Mouse (Mus musculus) spleen, postnatal 14 days (tissue): ENCODE measurements around the gene Mapkapk2.
"Not testable (repeated sequence)": the region's sequence is repeated elsewhere in the genome, so short reads cannot be mapped to it uniquely, and the experiment has no call there.

Source experiments
- DNase-seq, 2 experiments: peaks; one replicate each; pipeline ENCODE4 v3.0.0; 2021 to 2022; ENCODE audit warnings: low spot score in 2 of 2

The Mapkapk2 gene

DNA sequence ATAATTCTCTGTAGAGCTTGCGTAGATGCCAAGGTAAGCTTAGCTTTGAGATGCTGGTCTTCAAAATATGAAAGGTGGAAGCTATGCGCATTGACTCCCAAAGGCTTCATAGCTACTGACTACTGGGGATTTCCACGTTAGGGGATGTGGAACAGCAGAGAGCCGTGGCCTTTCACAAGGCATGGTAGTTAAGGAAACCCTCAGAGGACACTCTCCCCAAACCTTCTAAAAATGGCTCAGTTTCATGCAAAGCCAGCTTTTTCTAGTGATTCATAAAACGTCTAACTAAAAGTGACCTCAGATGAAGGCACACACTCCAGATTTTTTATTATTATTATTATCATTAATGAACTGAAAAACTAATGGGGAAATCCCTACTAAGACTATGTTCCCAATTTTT lies 47.6 kb downstream of the Mapkapk2 start:
- no peak for DNase-seq

DNA sequence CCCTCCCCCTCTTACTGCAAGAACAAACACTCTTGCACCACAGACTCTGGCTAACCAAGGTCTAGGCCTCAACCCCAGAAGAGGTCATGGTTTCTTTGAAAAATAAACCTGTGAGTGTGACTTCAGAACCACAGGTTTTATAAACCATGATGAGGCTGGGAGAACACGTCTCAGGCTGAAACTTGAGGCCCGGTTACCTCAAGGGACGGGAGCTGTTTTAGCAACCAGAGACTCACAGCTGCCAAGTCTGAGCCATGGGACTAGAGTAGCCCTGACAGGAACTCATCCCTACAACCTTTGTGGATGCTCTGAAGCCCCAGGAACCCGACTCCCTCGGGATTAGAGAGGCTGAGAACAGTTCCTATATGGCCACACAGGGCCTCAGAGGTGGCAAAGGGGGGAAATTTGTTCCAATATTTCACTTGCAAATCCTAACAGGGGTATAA lies 48.2 kb downstream of the Mapkapk2 start:
- DNase-seq, result no peak

DNA sequence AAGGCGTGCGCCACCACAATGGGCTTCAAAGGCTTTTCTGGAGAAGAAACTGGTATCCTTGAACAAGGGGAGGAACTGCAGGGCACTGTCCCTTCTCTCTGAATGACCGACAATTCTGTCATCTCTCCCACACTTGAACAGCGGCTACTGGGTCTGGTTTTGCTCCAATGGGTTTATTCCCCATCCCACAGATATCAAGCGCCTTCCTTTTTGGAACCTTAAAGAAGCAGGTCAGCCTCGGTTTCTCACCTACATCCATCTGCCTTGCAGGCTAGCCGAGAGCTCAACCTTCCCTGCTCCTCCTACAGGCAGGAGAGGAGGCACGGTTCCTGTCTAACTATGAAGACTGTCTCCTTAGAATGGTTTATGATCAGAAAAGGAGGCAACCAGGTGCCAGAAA lies 48.7 kb downstream of the Mapkapk2 start:
- DNase-seq, result no peak

DNA sequence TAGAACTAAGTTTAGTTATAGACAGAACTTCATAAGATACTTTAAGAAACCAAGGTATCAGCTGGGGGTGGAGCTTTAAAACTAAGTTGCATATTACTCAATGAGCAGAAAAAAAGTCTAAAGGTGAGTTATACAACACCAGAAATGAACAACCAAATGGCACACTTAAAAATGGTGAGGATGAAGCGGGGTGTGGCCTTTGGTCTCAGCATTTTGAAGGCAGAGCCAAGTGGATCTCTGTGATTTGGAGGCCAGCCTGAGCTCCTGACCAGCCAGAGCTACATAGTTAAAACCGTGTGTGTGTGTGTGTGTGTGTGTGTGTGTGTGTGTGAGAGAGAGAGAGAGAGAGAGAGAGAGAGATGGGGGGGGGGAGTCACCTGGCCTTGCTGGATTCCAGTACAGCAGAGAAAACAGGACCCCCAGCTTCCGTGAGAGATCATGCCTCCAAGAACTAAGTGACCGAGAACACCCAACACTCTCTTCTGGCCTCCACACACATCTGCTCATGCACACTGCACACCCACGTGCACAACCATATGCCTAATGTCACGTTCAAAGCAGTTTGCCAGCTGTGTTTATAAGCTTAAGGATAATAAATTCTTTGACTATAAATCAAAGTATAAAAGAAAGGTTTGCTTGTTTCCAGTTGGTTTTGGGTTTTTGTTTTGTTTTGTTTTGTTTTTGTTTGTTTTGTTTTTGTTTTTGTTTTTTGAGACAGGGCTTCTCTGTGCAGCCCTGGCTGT lies 49.3 kb downstream of the Mapkapk2 start:
- no peak for DNase-seq

DNA sequence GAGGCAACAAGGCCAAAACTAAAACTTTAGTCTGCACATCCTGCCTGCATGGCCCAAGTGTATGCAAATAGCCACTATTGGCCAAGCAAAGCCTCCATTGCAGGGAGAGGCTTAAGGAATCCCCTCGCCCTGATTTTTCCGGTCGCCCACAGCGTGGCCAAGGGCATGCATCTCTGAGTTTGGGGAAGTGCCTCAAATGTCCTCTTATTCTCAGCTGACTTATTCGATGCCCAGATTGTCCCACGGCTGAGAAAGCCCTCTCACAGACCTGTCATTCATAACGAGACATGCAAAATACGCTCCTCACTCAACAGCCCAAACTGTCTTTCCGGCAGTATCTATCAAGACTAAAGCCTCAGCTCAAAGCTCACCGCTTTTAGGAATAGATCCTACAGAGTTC lies 51.0 kb downstream of the Mapkapk2 start:
- no peak for DNase-seq

DNA sequence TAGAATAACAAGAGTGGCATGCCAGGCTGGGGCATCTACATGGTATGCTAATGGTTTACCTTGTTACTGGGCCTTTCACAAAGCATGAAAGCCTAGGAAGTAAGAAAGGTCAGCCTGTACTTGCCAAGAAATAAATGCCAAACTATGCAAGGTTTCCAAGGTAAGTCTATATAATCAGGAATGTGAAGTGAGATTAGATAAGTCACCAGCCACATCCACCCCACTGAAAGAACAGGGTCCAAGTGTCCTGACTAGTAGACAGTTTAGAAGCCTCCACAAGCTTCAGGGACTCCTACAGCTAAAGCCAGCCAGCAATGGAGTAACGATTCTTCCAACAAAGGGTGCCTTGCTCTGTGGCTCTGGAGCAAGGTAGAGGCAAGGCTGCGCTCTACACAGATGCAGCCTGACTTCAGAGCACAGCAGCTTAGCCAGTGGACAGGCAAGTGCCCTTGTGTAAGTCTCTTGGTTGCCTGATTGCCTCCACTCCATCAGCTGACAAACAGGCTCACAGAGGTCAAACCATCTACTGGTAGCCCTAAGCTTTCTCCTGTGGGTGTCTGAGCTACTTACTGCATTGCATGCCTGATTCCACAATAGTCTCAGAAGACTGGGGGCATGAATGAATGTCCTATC lies 51.8 kb downstream of the Mapkapk2 start:
- DNase-seq, result no peak

DNA sequence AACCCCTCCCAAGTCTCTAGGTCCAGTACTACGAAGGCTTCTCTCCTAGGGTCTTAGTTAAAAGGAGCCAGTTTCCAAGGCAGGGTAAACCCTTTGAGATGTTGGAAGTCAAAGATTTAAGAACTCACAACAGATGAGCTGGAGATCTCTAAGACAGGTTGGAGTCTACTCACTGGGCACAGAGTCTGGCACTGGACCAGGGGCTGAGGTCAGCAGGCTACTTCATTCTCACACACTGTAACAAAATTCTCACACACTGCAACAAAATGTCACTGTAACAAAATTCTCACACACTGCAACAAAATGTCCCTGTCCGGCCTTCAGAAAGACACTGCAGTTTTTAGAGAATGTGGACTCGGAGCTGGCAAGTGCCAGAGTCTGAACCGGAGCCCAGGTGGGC lies 54.0 kb downstream of the Mapkapk2 start:
- DNase-seq, result no peak

DNA sequence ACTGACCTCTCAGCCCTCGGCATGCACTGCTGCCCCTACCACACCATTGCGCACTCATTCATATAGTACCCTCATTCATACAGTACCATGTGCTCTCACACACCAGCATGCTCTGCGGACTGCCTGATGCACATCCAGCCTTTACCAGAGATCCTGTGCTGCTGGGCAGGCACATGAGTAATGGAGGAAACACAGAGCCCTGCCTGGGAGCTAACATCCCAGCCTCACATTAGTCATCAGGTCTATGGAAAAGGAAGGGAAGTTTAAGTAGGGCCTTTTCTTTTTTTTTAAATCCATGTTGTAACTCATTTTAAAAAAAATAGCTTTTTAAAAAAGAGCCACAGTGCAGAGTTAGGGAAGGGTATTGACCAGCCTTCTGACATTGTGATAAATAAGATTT lies 54.9 kb downstream of the Mapkapk2 start:
- no peak for DNase-seq

DNA sequence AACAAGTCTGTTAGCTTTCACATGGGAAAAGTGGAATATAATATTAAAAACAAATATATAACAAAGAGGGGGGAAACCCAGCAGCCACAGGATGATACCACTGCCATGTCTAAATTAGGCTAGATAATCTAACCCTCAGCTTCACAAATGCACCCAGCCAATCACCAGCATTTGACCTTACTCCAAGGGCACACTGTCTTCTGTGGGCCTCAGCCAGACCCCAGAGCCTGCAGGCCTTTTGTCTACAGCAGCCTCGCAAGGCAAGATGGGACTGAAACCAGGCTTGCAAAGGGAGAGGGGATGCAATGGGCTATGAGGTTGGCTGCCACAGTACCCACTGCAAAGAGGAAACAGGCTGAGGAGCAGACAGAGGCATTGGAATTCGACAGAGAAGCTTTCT lies 55.4 kb downstream of the Mapkapk2 start:
- no peak for DNase-seq

DNA sequence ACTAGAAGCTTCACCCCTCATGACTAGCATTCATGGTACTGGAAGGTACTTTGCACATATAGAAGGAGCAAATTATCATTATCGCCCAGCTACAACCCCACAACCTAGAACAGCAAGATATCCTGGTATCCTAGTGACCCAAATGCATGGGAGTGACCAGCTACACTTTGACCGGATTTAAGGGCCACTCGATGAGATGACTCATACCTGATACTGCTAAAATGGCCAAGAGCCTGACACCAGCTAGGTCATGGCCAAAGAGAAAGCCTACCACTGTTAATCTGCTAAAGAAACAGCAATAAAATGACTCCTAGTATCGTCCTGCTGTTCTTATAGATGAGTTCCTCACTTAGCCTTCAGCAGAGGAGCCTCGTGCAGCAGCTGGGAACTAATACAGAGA lies 58.1 kb downstream of the Mapkapk2 start:
- DNase-seq, result no peak

DNA sequence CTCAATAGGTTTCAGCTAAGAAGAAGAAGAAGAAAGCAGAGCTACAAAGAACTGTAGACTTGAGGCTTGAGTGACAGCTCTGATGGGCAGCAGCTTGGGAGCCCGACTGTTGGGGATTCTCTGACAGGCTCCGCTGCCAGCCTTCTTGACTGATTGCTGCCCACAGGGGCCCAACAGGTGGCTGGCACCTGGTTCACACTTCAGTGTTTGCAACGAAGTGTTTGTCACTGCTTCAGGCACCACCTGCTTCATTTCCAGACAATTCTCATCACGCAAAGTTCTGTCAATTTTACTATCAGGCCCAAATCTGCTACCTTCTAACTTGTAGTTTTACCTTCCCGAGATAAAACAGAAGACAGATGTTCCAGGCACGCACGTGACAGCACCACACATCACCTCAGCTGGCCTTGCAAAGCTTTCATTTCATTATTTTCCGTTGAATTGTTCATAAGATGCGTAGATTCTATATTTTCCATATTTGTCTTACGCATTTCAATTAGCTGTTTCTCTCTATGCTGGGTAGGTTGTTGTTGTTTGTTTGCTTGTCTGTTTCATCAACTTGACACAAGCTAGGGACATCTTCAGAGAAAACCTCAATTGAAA lies 59.1 kb downstream of the Mapkapk2 start:
- no peak for DNase-seq

DNA sequence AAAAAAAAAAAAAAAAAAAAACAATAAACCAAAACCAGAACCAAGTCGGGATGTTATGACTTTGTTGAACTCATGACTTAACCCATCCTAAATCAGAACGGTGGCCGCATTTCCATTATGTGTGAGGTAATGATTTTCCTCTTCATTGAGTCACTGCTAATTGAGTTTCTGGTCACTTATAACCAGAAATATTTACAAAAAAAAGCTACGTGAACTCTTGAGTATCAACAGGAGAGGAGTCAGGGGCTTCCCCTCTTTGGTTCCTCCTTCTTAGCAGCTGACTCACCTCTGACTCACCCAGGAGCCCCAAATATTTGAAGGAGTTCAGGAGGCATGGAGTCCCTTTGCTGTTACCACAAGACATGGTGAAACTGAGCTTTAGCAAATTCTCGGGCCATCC lies 59.6 kb downstream of the Mapkapk2 start:
- no peak for DNase-seq

DNA sequence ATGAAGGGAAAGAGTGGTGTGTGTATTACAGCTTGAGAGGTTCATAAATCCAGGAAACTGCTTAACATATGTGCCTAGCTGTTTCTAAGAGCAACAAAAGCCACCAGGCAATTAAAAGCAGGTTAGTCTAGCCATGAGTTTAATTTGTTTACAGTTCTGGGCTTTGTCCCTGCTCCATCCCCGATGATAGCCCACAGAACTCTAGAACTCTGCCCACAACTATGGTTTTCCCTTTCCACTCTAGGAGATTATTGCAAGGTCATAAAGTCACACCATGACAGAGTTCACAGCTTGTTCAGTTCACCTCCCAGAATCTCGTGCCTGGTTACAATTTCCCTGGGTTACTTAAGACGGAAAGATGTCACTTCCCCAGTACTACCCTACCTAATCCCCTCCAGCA lies 66.4 kb downstream of the Mapkapk2 start:
- DNase-seq, result no peak

DNA sequence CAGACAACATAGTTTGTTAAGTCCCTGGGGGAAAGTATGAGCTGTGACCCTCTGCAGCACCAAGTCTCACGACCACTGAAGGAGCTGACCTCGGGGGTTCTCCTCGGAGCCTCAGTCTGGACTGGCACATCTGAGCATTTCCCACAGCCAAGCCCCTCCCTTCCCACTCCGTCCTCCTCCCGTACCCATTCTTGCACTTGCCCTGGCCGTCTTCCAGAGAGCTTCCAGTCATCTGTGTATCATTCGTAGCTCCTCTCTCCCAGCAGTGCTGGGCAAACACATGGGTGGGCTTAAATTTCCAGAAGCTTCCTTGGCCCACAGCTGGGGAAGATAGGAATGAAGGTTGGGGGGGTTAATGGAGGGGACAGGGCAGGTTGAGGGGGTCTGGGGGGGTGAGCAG lies 67.4 kb downstream of the Mapkapk2 start:
- no peak for DNase-seq

DNA sequence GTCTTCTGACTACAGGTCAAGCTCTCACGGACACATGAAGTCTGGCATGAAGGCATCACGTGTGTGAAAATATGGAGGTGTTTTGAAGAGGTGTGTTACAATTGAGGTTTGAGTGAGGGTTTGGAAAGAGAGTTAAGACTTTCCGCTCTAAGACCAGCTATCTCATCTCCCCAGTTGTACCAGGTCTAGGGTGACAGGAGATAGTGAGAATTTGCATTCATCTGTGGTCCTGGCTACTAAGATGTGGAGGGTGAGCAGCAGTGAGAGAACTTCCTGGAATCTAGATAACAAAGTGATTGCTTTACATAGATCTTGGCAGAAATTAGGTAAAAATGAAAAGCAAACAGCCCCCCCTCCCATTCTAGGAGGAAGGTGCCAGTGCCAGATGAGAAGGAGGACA lies 68.4 kb downstream of the Mapkapk2 start:
- no peak for DNase-seq

DNA sequence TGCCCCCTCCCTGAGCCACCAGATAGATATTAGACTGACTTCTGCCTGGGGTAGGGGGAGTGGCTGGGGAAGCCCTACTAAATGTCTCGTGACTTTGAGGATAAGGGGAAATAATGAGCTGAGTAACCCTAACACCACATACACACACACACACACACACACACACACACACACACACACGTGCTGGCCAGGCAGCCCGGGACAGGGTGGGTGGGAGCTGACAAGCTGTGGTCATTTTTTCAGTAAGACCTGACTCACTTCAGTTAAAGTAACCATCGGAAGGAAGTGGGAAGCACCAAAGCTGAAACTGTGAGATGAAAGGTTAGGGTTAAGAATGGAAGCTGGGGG lies 71.8 kb downstream of the Mapkapk2 start:
- no peak for DNase-seq

DNA sequence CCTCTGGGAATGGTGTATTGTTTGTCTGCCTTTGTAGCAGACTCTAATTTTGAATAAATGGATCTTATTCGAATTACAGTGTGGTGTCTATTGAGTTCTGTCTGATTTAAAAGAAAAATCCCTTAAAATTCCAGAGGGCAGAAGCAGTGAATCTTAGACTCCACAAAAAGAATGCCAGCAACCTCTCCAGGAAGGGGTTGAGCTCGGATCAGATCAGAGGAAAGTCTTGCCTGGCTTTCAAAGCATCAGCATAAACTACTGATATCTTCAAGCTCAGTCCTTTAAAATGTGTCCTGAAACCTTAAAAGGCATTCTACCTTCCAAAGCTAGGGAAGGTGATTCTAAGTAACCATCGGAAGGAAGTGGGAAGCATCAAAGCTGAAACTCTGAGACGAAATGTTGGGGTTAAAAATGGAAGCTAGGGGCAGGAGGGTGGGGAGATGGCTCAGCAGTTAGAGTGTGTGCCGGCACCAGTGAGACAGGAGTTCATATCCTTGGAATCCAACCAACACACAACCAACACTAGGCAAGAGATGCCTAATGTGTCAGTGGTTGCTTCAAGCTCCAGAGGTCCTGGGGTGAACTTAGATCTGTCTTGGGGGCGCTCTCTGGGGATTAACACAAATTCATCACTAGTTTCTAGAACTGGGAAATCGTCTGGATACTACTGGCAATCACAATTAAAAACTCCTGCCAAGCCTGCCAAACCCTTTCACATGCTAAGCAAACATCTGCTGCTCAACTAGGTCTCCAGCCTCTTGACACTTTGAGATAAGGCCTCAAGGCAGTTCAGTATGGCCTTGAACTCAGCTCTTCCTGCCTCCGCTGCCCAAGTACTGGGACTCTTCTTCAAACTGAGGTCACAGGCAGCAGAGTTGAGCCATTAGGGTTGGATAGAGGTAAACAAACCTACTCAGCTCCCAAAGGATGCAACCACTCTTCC lies 72.5 kb downstream of the Mapkapk2 start:
- no peak for DNase-seq

DNA sequence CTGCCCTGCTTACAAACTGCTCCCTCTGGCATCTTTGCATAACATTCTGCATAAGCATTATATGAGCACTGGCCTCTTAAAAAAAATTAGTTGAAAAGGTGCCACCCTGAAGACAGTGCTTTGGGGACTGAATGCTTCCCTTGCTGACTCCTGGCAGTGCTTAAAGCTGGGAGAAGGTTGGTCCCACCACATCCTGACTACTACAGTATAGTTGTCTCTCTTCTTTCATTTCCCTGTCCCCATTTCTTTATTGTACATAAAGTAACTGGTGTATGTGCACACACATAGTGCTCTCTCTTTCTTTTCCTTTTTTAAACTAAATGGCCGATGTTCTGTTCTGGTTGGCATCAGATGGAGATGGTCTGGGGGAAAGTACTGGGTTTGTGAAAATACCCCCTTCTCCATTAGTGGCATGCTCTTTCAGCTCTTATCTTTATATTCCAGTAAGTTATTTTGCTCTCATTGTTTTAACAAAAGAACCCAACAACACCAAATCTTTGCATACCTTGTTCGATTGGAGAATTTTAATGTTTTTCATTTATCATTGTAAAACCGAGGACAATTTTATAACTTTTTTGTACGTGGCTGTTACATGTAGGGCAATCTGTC lies 74.3 kb downstream of the Mapkapk2 start:
- not testable (repeated sequence) for DNase-seq

DNA sequence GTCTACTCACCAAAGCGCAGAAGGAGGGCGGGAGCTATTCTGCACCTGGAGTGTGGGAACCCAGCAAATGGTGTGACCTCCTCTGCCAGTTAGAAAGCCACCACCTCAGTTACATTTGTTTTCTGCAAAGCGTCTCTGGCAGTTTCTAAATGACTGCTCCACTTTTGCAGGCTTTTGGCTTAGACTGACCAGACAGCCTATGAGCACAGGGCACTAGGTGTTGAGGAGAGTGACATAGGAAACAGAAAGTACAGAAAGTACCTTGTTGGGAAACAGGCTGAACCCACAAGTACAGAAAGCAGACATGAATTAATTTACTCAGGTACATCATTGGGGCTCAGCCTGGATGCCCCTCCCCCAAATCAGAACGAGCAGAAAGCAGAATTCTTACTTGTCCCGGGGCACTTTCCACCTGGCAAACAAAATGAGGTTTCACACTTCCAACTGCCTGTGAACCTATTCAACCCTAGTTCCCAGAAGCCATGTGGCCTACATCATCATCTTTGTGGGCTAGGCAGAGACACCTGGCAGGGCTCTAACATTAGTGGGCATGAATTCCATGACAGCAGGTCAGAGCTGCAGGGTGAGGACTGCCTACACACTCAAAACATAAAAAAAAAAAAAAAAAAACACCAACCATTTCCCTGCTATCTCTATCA lies 74.9 kb downstream of the Mapkapk2 start:
- DNase-seq, result no peak

DNA sequence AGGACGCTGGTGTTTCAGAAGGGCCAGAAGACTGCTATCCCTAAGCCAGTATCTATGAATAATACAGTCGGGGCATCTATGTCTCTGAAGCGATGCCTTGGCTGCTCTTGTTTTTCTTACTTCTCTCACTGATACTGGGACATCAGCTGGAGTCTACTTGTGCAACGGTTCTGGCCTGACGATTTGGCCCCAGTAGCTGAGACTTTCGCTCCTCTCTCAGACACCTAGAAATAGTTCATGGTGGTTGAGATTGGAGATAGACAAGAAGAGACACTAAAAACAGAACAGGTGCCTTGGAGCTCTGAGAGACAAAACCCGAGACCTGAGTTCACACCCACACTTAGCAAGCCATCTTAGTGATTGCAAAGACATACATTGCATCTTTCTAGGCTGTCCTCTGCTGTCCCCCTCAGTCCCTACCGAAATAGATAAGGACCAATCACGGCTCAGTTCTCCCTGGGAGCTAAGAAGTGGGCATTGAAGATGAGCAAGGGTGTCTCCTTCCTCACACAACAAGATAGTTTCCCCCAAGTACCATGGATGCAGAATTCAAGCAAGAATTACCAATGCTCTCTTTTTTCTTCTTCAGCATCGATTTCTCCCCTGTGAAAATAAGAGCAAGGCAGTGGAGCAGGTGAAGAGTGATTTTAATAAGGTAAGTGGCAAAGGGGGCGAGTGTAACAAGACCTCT lies 75.6 kb downstream of the Mapkapk2 start:
- DNase-seq, result no peak

DNA sequence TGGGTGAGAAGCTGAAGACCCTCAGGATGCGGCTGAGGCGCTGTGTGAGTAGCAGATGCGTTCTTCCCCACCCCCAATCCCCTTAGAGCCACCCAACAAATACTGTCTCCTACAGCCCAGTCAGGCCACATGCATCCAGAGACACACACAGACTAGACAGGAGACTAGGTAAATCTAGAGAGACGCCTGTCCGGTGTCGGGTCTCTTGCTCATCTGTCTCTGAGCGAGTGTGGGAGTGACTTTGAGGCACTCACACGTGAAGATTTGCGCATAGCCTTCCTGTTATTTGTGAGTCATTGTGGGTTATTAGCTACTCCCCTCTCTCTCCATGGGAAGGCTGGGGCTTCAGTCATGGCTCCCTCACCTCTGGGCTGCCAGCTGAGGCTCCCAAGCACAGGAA lies 76.2 kb downstream of the Mapkapk2 start:
- no peak for DNase-seq
